7 mouse cellular contexts compared by ENCODE assay signal in the genomic region with DNA sequence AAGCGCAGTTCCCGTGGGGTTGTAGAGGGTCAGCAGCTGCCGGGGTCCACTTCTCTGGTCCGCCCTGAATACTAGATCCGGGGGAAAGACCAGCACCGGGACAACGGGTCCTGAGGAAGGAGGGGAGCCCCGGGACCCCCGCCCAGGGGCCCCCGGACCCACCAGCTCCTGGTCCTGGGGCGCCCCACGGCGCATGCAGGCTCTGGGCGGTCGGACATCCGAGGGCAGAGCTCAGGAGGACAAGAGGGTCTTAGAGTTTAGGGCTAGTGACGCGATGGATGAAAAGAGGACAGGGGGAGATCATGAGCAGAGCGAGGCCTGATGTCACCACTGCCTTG. TPM values are rescaled to one million over a fixed set of nuclear protein-coding genes. Genes with fewer than 3 reads are reported as not detected.
DNase-seq lines count a peak whose midpoint lies in the region; ATAC-seq and TF ChIP-seq lines count a peak whose summit lies in the region.

No protein-coding gene starts in this region.

- no peak for TF ChIP-seq CTCF in spleen, adult 2 months (IDR thresholded peaks at IDR 0.05; ENCODE audit: extremely low read depth, insufficient read depth, insufficient read length, insufficient replicate concordance)
- TF ChIP-seq CTCF in stomach, postnatal 0 days (IDR thresholded peaks at IDR 0.05; ENCODE audit: low read depth), result peak; percentile 8; the same call in 1 of the 2 replicates

- no peak for TF ChIP-seq EP300 in stomach, postnatal 0 days (optimal IDR thresholded peaks at IDR 0.05)

- WGBS in spleen, adult 2 months, result 1% methylated on average over 19 of the region's 19 CpGs
- 3% methylated on average over 19 of the region's 19 CpGs for WGBS in forebrain, embryonic 12.5 days
- WGBS in liver, embryonic 13.5 days (ENCODE audit: insufficient replicate concordance), result 2% methylated on average over 19 of the region's 19 CpGs
- under 1% methylated on average over 19 of the region's 19 CpGs for WGBS in stomach, postnatal 0 days

- H3K4me1 ChIP-seq in spleen, adult 2 months (ENCODE audit: control insufficient read depth, insufficient read depth, insufficient read length), result peaks cover 17% of the 10 kb centered on the region; the same call in 1 of the 2 replicates
- peaks cover 37% of the 10 kb centered on the region for H3K4me1 ChIP-seq in forebrain, embryonic 12.5 days
- peaks cover 77% of the 10 kb centered on the region for H3K4me1 ChIP-seq in liver, embryonic 13.5 days (replicated peaks)
- peaks cover 7% of the 10 kb centered on the region for H3K4me1 ChIP-seq in stomach, postnatal 0 days (replicated peaks; ENCODE audit: control insufficient read depth, insufficient read depth)

- H3K4me2 ChIP-seq in forebrain, embryonic 12.5 days, result peak overlapping the region; percentile 96
- H3K4me2 ChIP-seq in liver, embryonic 13.5 days, result peak overlapping the region; percentile 100
- peak overlapping the region; percentile 91 for H3K4me2 ChIP-seq in stomach, postnatal 0 days (replicated peaks; ENCODE audit: low read depth)

- peak overlapping the region; percentile 86 for H3K9ac ChIP-seq in forebrain, embryonic 12.5 days
- peak overlapping the region; percentile 91 for H3K9ac ChIP-seq in liver, embryonic 13.5 days
- peak overlapping the region; percentile 84 for H3K9ac ChIP-seq in stomach, postnatal 0 days (ENCODE audit: low read length)

- no peaks in the 10 kb centered on the region for H3K36me3 ChIP-seq in spleen, adult 2 months (ENCODE audit: control insufficient read depth, insufficient read depth, low read length)
- H3K36me3 ChIP-seq in forebrain, embryonic 12.5 days (replicated peaks), result no peaks in the 10 kb centered on the region
- H3K36me3 ChIP-seq in liver, embryonic 13.5 days, result peaks cover 20% of the 10 kb centered on the region
- no peaks in the 10 kb centered on the region for H3K36me3 ChIP-seq in stomach, postnatal 0 days (ENCODE audit: control insufficient read depth, insufficient read depth, low read length)

- DNase-seq in spleen, adult 2 months (ENCODE audit: low read depth in 1 of 2, low spot score in 2 of 2), result no peak
- DNase-seq in spleen, postnatal 14 days (ENCODE audit: low spot score in 2 of 2), result no peak
- DNase-seq in liver, embryonic 13.5 days, result no peak
- DNase-seq in stomach, postnatal 0 days (ENCODE audit: low spot score), result no peak
- DNase-seq in layer of hippocampus, adult 11-12 months (ENCODE audit: low spot score), result no peak
- DNase-seq in thymus, postnatal 10 days (ENCODE audit: low spot score in 2 of 2), result no peak

- no peaks in the 10 kb centered on the region for H3K27me3 ChIP-seq in spleen, adult 2 months (ENCODE audit: control insufficient read depth, insufficient read depth, low read length)
- H3K27me3 ChIP-seq in forebrain, embryonic 12.5 days, result no peaks in the 10 kb centered on the region
- no peaks in the 10 kb centered on the region for H3K27me3 ChIP-seq in liver, embryonic 13.5 days
- H3K27me3 ChIP-seq in stomach, postnatal 0 days (ENCODE audit: control insufficient read depth, insufficient read depth, low read length), result no peaks in the 10 kb centered on the region

- H3K4me3 ChIP-seq in spleen, adult 2 months (ENCODE audit: extremely low read depth, insufficient read depth, insufficient read length), result peak overlapping the region; percentile 88
- peak overlapping the region; percentile 71 for H3K4me3 ChIP-seq in forebrain, embryonic 12.5 days (replicated peaks)
- peak overlapping the region; percentile 83 for H3K4me3 ChIP-seq in liver, embryonic 13.5 days (replicated peaks)
- H3K4me3 ChIP-seq in stomach, postnatal 0 days (ENCODE audit: low read depth, low read length), result peak overlapping the region; percentile 74

- TF ChIP-seq POLR2A in spleen, adult 2 months (IDR thresholded peaks at IDR 0.05; ENCODE audit: low read depth, low read length), result no peak

- ATAC-seq in forebrain, embryonic 12.5 days (ENCODE audit: low FRiP score), result no peak; the same call in none of the 2 replicates
- peak; percentile 49 for ATAC-seq in liver, embryonic 13.5 days (ENCODE audit: low read depth)
- ATAC-seq in stomach, postnatal 0 days (ENCODE audit: low FRiP score, low TSS enrichment), result peak; percentile 1; the same call in 1 of the 2 replicates

- H3K9me3 ChIP-seq in forebrain, embryonic 12.5 days, result no peaks in the 10 kb centered on the region
- H3K9me3 ChIP-seq in liver, embryonic 13.5 days (replicated peaks), result no peaks in the 10 kb centered on the region
- H3K9me3 ChIP-seq in stomach, postnatal 0 days (ENCODE audit: control insufficient read depth, low read length), result no peaks in the 10 kb centered on the region

- H3K27ac ChIP-seq in spleen, adult 2 months (ENCODE audit: insufficient read depth, low read length), result peak overlapping the region; percentile 60
- H3K27ac ChIP-seq in forebrain, embryonic 12.5 days, result peak overlapping the region; percentile 81; the same call in 1 of the 2 replicates
- peak overlapping the region; percentile 91 for H3K27ac ChIP-seq in liver, embryonic 13.5 days
- peak overlapping the region; percentile 50 for H3K27ac ChIP-seq in stomach, postnatal 0 days (replicated peaks)

RNA-seq across cellular contexts. Expression of a gene that starts 0.6 kb away (rescaled TPM):
- 90.3 and 131 TPM in 2 replicates for polyA plus RNA-seq in spleen, adult 2 months (2012; rRNA removed)
- 25.7 and 29.0 TPM in 2 replicates for polyA plus RNA-seq in forebrain, embryonic 12.5 days (2016; fragmentation: Nextera tagmentation; extraction: Ambion mirVana)
- 32.3 and 32.8 TPM in 2 replicates for polyA plus RNA-seq in liver, embryonic 13.5 days (2015; fragmentation: Nextera tagmentation; extraction: Ambion mirVana)
- polyA plus RNA-seq in stomach, postnatal 0 days (2015; fragmentation: Nextera tagmentation; extraction: Ambion mirVana), result 30.8 and 34.3 TPM in 2 replicates

RNA-seq across cellular contexts. Expression of a gene that starts 13.3 kb away (rescaled TPM):
- polyA plus RNA-seq in spleen, adult 2 months (2012; rRNA removed), result 69.6 and 88.0 TPM in 2 replicates
- polyA plus RNA-seq in forebrain, embryonic 12.5 days (2016; fragmentation: Nextera tagmentation; extraction: Ambion mirVana), result 30.6 and 39.7 TPM in 2 replicates
- polyA plus RNA-seq in liver, embryonic 13.5 days (2015; fragmentation: Nextera tagmentation; extraction: Ambion mirVana), result 15.5 and 16.1 TPM in 2 replicates
- 77.3 and 85.9 TPM in 2 replicates for polyA plus RNA-seq in stomach, postnatal 0 days (2015; fragmentation: Nextera tagmentation; extraction: Ambion mirVana)

RNA-seq across cellular contexts. Expression of a gene that starts 28.6 kb away (rescaled TPM):
- polyA plus RNA-seq in spleen, adult 2 months (2012; rRNA removed), result 0.25 and 0.26 TPM in 2 replicates
- 0.26 and 0.45 TPM in 2 replicates for polyA plus RNA-seq in forebrain, embryonic 12.5 days (2016; fragmentation: Nextera tagmentation; extraction: Ambion mirVana)
- polyA plus RNA-seq in liver, embryonic 13.5 days (2015; fragmentation: Nextera tagmentation; extraction: Ambion mirVana), result 0.08 TPM in 1 of 2 replicates, not detected in the other
- 0.11 and 0.16 TPM in 2 replicates for polyA plus RNA-seq in stomach, postnatal 0 days (2015; fragmentation: Nextera tagmentation; extraction: Ambion mirVana)

RNA-seq across cellular contexts. Expression of a gene that starts 28.7 kb away (rescaled TPM):
- 249 and 293 TPM in 2 replicates for polyA plus RNA-seq in spleen, adult 2 months (2012; rRNA removed)
- polyA plus RNA-seq in forebrain, embryonic 12.5 days (2016; fragmentation: Nextera tagmentation; extraction: Ambion mirVana), result 29.8 and 35.1 TPM in 2 replicates
- 24.8 and 32.0 TPM in 2 replicates for polyA plus RNA-seq in liver, embryonic 13.5 days (2015; fragmentation: Nextera tagmentation; extraction: Ambion mirVana)
- 22.5 and 27.0 TPM in 2 replicates for polyA plus RNA-seq in stomach, postnatal 0 days (2015; fragmentation: Nextera tagmentation; extraction: Ambion mirVana)

RNA-seq across cellular contexts. Expression of a gene that starts 28.7 kb away (rescaled TPM):
- 69.4 and 70.9 TPM in 2 replicates for polyA plus RNA-seq in spleen, adult 2 months (2012; rRNA removed)
- 9.6 and 10.1 TPM in 2 replicates for polyA plus RNA-seq in forebrain, embryonic 12.5 days (2016; fragmentation: Nextera tagmentation; extraction: Ambion mirVana)
- 3.4 and 4.1 TPM in 2 replicates for polyA plus RNA-seq in liver, embryonic 13.5 days (2015; fragmentation: Nextera tagmentation; extraction: Ambion mirVana)
- 2.4 and 3.4 TPM in 2 replicates for polyA plus RNA-seq in stomach, postnatal 0 days (2015; fragmentation: Nextera tagmentation; extraction: Ambion mirVana)
